Mouse (Mus musculus) embryonic stem cell, embryonic (primary cell): ENCODE results near the gene Cntnap2.

Experiments used
- CTCF ChIA-PET, 4 experiments: fragments of 300-600 bp in 2 of 4; fragments of 350-600 bp in 2 of 4; sonication (Branson Sonifier 250); formaldehyde crosslinking; loops; one replicate each; lab custom pipeline; 2022; ENCODE audit warnings: inconsistent platforms in 2 of 4; lab: Charles Lee
- POLR2A ChIA-PET, 4 experiments: fragments of 300-600 bp in 2 of 4; fragments of 350-600 bp in 2 of 4; sonication (Branson Sonifier 250); formaldehyde crosslinking; loops; one replicate each; lab custom pipeline; 2022; ENCODE audit warnings: antibody characterized with exemption in 4 of 4, inconsistent platforms in 1 of 4; lab: Charles Lee

The Cntnap2 gene

DNA sequence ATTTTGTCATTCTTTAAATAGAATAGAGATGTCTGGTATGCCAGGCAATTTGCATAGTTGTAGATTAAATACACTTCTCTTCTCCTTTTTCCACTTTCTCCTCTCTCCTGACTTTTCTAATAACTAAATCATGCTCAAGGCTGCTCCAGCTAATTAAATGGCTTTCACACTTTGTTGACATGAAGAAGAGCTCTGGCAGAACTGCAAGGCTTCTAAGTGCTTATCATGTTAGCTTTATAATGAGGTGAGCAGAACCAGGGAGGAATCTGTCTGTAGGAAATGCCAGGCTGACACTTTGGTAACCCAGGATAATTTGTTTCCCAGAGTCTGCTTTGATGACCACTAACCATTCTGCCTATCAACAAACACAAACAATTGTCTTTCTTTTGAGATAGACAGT is 2222.4 kb downstream of the Cntnap2 start:
- ChIA-PET CTCF (no interaction called here), POLR2A (interaction anchor here in 1 of 4 experiments (0.7 kb wide), 1 partner anchor 56 kb away, joined by 3 read pairs; no protein-coding TSS in a partner anchor)

GRCm38 (mm10) chr6:47284794-47285193 is 2225.6 kb downstream of the Cntnap2 start:
- CTCF ChIA-PET = interaction anchor here in 2 of 4 experiments (0.7 to 1.1 kb wide), 2 partner anchors 22 to 111 kb away, joined by 3 read pairs; no protein-coding TSS in a partner anchor
- POLR2A ChIA-PET = interaction anchor here in 2 of 4 experiments (0.7 to 2.8 kb wide), 8 partner anchors 14 to 311 kb away, joined by 3 to 15 read pairs (median 4); partner anchors contain the start of gene Cul1 (in 1 of the 2)

DNA sequence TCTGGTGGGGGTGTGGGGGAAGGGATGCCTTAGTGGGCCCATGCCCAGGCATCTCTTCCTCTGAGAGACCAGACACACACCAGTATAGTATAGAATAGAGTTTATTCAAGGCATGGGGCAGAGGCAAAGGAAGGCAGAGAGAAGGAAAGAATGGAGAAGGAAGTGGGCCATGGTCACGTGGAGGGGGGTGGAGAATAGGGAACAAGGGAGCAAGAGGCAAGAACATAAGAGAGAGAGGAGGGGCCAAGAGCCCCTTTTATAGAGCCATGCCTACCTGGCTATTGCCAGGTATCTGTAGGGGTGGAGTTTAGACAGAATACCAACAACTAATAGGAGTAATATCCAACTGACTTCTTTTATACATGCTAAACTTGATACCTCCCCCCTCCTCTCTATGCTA is 2226.6 kb downstream of the Cntnap2 start:
- ChIA-PET CTCF (interaction anchor here in 1 of 4 experiments (1.1 kb wide), 1 partner anchor 21 kb away, joined by 3 read pairs; no protein-coding TSS in a partner anchor), POLR2A (interaction anchor here in 3 of 4 experiments (0.6 to 2.8 kb wide), 12 partner anchors 13 to 310 kb away, joined by 3 to 15 read pairs (median 4); partner anchors contain the start of gene Cul1 (in 1 of the 3))

DNA sequence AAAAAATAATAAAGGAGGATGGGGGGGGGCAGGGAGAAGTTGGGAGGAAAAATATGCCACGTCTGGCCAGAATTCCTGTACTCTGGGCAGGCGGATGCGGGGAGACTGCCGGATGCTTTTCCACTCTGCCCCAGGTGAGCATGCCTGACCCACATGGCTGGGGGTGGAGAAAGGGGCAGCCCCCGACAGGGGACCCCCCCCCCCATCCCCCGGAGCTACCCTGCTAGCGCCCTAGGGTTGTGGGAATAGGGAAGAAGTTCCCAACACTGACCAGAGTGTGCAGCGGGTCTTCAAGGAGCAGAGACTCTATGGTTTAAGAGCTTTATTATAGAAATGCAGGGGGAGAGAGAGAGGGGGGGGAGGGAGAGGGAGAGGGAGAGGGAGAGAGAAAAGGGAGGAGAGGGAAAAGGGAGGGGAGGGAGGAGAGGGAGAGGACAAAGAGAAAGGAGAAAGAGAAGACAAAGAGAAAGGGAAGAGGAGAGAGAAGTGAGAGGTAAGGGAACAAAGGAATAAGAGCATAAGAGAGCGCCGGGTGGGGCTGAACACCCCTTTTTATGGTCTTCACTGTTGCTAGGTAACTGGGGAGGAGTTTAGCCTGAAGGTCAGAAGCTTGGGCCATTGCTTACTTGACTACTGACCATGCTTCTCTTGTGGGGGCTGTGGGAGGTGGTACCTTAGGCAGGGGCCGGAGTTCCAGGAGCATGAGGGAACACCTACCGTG is 2227.2 kb downstream of the Cntnap2 start:
- ChIA-PET POLR2A (interaction anchor here in 3 of 4 experiments (0.6 to 2.8 kb wide), 7 partner anchors 20 to 241 kb away, joined by 3 to 15 read pairs (median 4); partner anchors contain the start of gene Cul1 (in 1 of the 3)), CTCF (interaction anchor here in 1 of 4 experiments (0.6 kb wide), 1 partner anchor 132 kb away, joined by 14 read pairs; no protein-coding TSS in a partner anchor)

- ChIA-PET CTCF (no interaction called here), POLR2A (interaction anchor here in 1 of 4 experiments (0.7 kb wide), 1 partner anchor 273 kb away, joined by 3 read pairs; no protein-coding TSS in a partner anchor)
Measured at GRCm38 (mm10) chr6:47287722-47288121, 2228.6 kb downstream of the Cntnap2 start.

- CTCF ChIA-PET = no interaction called here
- POLR2A ChIA-PET = interaction anchor here in 1 of 4 experiments (1.3 kb wide), 1 partner anchor 31 kb away, joined by 3 read pairs; no protein-coding TSS in a partner anchor
Measured at GRCm38 (mm10) chr6:47291973-47292372, 2232.8 kb downstream of the Cntnap2 start.

DNA sequence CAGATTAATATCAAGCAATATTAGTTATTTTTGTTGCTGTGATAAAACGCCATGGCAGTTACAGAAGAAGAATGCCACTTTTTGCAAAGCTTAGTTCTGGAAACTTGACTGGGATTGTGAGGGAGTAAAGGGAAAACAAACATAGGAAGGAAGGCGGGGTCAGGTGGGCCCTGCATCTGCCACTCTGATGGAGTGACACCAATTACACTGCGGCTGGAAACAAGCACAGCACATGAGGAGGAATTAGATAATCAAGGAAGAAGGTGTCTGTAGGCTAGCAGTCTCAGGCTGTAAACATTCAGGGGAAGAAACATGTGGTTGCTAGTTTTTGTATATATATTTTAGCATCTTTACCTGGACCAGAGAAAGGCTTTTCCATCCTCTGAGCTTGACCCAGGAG is 2233.3 kb downstream of the Cntnap2 start:
- ChIA-PET CTCF (no interaction called here), POLR2A (no interaction called here)

GRCm38 (mm10) chr6:47294433-47294832 is 2235.3 kb downstream of the Cntnap2 start:
- POLR2A ChIA-PET = interaction anchor here in 1 of 4 experiments (0.5 to 1.7 kb wide), 3 partner anchors 12 to 112 kb away, joined by 3 to 4 read pairs (median 4); no protein-coding TSS in a partner anchor
- CTCF ChIA-PET = no interaction called here

GRCm38 (mm10) chr6:47304848-47305490 is 2245.8 kb downstream of the Cntnap2 start:
- ChIA-PET POLR2A (no interaction called here), CTCF (no interaction called here)

DNA sequence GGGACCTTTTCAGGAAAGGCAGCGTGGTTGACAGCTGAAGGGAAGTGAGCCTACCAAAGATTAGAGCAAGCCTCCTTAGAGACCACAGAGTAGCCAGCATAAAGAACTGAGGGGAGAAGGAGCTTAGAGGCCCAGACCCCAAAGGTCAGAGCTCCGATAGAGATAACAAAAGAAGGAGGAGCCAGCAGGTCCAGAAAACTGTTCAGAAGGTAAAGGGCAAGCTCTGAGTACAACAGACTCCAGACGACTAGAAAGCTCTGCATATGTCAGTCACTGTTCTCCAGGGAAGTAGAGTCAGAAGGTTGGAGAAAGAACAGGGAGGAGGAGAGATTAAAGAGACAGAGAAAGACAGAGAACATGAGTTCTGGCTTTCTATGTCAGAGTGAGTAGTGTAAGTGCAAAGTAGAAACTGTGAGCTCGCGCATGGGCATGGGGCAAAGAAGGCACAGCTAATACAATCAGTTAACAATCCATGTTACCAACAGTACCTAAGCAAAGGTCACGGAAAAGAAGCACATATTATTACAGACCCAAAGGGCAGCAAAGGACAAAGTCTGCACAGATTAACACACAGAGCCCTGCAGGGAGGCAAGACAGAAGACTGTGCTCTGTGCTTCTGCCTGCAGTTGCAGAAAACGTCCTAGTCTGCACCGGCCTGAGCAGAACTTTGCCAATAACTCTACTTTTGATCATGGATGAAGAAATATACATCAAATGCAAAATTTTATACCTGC is 2247.1 kb downstream of the Cntnap2 start:
- POLR2A ChIA-PET = interaction anchor here in 3 of 4 experiments (0.7 to 1.8 kb wide), 5 partner anchors 12 to 289 kb away, joined by 3 to 4 read pairs (median 3); partner anchors contain the start of gene Ezh2 (in 1 of the 3)

DNA sequence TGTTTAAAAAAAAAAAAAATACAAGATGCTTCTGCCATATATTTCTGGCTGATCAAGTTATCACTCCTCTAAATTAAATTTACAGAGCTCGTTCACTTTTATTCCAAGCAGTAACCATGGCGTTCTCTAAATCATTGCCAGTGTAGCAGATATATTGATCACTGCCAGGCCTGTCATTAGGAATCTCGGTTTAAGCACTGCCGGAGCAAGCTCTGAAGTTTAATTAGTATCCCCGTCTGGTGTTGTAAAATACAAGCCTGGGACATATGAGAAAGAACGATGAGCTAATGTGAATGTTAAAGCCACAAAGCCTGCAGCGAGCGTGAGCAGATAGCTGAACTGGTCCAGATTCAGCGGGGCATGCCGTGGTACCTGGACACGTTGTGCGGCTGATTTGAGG is 2247.8 kb downstream of the Cntnap2 start:
- ChIA-PET POLR2A (interaction anchor here in 1 of 4 experiments (1.0 to 1.8 kb wide), 3 partner anchors 13 to 105 kb away, joined by 3 to 4 read pairs (median 3); no protein-coding TSS in a partner anchor), CTCF (interaction anchor here in 2 of 4 experiments (0.6 to 1.2 kb wide), 2 partner anchors 22 to 107 kb away, joined by 3 read pairs; no protein-coding TSS in a partner anchor)

More for the DNA sequence above, 2247.1 kb downstream of the Cntnap2 start:
- CTCF ChIA-PET = interaction anchor here in 1 of 4 experiments (0.6 to 1.2 kb wide), 2 partner anchors 21 to 32 kb away, joined by 3 read pairs; no protein-coding TSS in a partner anchor

- ChIA-PET CTCF (interaction anchor here in 1 of 4 experiments (0.7 to 1.0 kb wide), 2 partner anchors 26 to 93 kb away, joined by 3 read pairs; no protein-coding TSS in a partner anchor), POLR2A (interaction anchor here in 3 of 4 experiments (0.6 to 1.5 kb wide), 5 partner anchors 26 to 353 kb away, joined by 3 to 6 read pairs (median 4); no protein-coding TSS in a partner anchor)
Measured at GRCm38 (mm10) chr6:47314507-47315334, 2255.6 kb downstream of the Cntnap2 start.

- ChIA-PET POLR2A (interaction anchor here in 3 of 4 experiments (0.6 to 1.5 kb wide), 5 partner anchors 25 to 354 kb away, joined by 3 to 6 read pairs (median 4); no protein-coding TSS in a partner anchor), CTCF (interaction anchor here in 2 of 4 experiments (0.6 to 1.0 kb wide), 3 partner anchors 25 to 122 kb away, joined by 3 read pairs; no protein-coding TSS in a partner anchor)
Measured at GRCm38 (mm10) chr6:47315454-47315853, 2256.3 kb downstream of the Cntnap2 start.

GRCm38 (mm10) chr6:47317253-47317652 is 2258.1 kb downstream of the Cntnap2 start:
- CTCF ChIA-PET = no interaction called here
- POLR2A ChIA-PET = no interaction called here

DNA sequence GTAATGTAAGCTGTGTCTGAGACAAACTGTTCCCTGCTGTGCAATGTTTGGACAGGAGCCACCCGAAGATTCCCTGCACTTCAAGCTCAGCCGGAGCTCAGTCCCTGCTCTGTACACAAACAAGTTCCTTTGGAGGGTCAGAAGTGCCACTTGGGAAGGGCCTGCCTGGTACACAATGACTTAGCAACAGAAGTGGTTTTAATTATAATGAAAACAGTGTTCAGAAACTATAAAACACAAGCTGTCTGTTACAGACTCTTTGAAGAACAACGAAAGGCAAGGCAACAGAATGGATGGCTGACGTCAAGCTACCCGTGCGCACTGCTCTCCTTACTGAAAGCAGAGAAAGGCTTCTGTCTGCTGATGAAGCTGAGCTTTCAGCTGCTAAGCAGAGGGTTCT is 2259.5 kb downstream of the Cntnap2 start:
- POLR2A ChIA-PET = interaction anchor here (0.7 to 2.5 kb wide), 23 partner anchors 9 to 276 kb away, joined by 3 to 15 read pairs (median 3); partner anchors contain the start of genes Cul1 (in 3 of the 4) and Ezh2 (in 2 of the 4)
- CTCF ChIA-PET = interaction anchor here in 1 of 4 experiments (1.3 kb wide), 1 partner anchor 19 kb away, joined by 5 read pairs; no protein-coding TSS in a partner anchor

DNA sequence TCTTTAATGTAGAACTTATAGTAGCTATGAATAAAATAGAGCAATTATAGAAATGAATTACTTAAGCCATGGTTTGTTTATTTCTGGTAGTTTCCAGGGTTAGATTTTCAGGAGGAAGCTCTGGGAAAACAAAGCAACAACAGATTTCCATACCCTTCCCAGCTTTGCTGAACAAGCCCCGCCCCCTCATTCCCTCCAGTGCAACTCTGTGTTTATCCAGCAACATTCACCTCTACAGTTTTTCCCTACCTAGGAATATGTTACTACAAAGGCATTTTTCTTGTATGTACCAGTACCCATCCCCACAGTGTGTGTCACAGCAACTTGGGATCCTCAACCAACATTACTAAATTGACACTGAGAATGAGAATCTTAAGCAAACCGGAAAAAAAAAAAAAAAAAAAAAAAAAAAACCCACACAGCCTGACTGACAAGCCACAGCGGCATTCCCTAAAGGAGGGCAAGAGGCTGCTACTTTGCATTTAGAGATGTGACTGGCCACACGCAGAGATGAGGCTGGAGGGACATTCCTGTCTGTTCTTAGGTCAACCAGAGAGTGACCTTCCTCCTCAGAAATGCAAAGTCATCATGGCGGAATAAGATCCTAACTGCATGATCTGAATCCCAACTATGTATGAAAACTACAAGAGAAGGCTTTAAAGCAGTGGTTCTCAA is 2260.3 kb downstream of the Cntnap2 start:
- POLR2A ChIA-PET = interaction anchor here in 3 of 4 experiments (0.7 to 2.5 kb wide), 24 partner anchors 9 to 276 kb away, joined by 3 to 15 read pairs (median 4); partner anchors contain the start of genes Cul1 (in 2 of the 3) and Ezh2 (in 2 of the 3)

More for the DNA sequence above, 2260.3 kb downstream of the Cntnap2 start:
- CTCF ChIA-PET = interaction anchor here in 3 of 4 experiments (0.6 to 1.3 kb wide), 3 partner anchors 18 to 330 kb away, joined by 3 to 5 read pairs (median 3); no protein-coding TSS in a partner anchor
